In genomic region chr11:70626877-70627276, GRCm38 (mm10) we compare ENCODE assay signal across 14 mouse cellular contexts. TPM values are rescaled to one million over a fixed set of nuclear protein-coding genes. Genes with fewer than 3 reads are reported as not detected.
"Had no signal": no experiment of that assay in that cellular context is flagged by ENCODE, and none has a peak within 500 bp of the region (broad histone marks: within the 10 kb centered on the region; RNA-seq: fewer than 3 reads in every experiment).

No protein-coding gene starts in this region.

- H3K27me3 ChIP-seq: liver, embryonic 15.5 days; lung, embryonic 15.5 days had no signal

- ATAC-seq: hindbrain, embryonic 16.5 days; midbrain, embryonic 16.5 days had no signal

- H3K36me3 ChIP-seq: limb, embryonic 10.5 days; liver, embryonic 15.5 days; lung, embryonic 15.5 days; midbrain, embryonic 12.5 days had no signal

- H3K4me2 ChIP-seq: liver, embryonic 15.5 days; lung, embryonic 15.5 days; midbrain, embryonic 12.5 days had no signal

- H3K9me3 ChIP-seq: limb, embryonic 10.5 days; liver, embryonic 15.5 days; lung, embryonic 15.5 days; midbrain, embryonic 12.5 days had no signal

- H3K4me3 ChIP-seq: left cerebral cortex, adult 2 months; limb, embryonic 10.5 days; liver, embryonic 15.5 days; lung, embryonic 15.5 days; midbrain, embryonic 12.5 days had no signal

- H3K4me1 ChIP-seq: limb, embryonic 10.5 days; midbrain, embryonic 12.5 days had no signal

- H3K9ac ChIP-seq: liver, embryonic 15.5 days; lung, embryonic 15.5 days; midbrain, embryonic 12.5 days had no signal

- H3K27ac ChIP-seq: left cerebral cortex, adult 2 months; limb, embryonic 10.5 days; liver, embryonic 15.5 days; lung, embryonic 15.5 days; midbrain, embryonic 12.5 days; stomach, postnatal 0 days had no signal

- DNase-seq: right cerebral cortex, adult 18-20 months; right cerebral cortex, postnatal 25 days; thymus, postnatal 4 days had no signal

RNA-seq across cellular contexts. Expression of gene Chrne, which starts 7.9 kb away (rescaled TPM):
- polyA plus RNA-seq: hindbrain, embryonic 16.5 days; limb, embryonic 10.5 days; liver, embryonic 15.5 days; lung, embryonic 15.5 days; midbrain, embryonic 16.5 days; neural tube, embryonic 14.5 days; stomach, postnatal 0 days had no signal

RNA-seq across cellular contexts. Expression of gene 4930544D05Rik, which starts 11.2 kb away (rescaled TPM):
- polyA plus RNA-seq: hindbrain, embryonic 16.5 days; intestine, embryonic 14.5 days; limb, embryonic 10.5 days; limb, embryonic 14.5 days; liver, embryonic 15.5 days; lung, embryonic 15.5 days; midbrain, embryonic 12.5 days; midbrain, embryonic 16.5 days; neural tube, embryonic 14.5 days; stomach, postnatal 0 days had no signal
